Mouse (Mus musculus) CD4-positive, CD25-positive, alpha-beta regulatory T cell, adult 2 months (primary cell): ENCODE data around the gene Immp2l.

Experiments used
- DNase-seq: peaks from one replicate; pipeline ENCODE4 v3.0.0-alpha.2; 2012; ENCODE audit warnings: low read depth, low spot score

Immp2l gene

GRCm38 (mm10) chr12:41170051-41170450, 146.2 kb downstream of the Immp2l start:
- no peak for DNase-seq

- DNase-seq: no peak
Measured at GRCm38 (mm10) chr12:41182856-41183255, 159.0 kb downstream of the Immp2l start.

GRCm38 (mm10) chr12:41185060-41185459, 161.2 kb downstream of the Immp2l start:
- DNase-seq: no peak

- DNase-seq: no peak
Measured at GRCm38 (mm10) chr12:41185509-41185908, 161.6 kb downstream of the Immp2l start.

GRCm38 (mm10) chr12:41192829-41193228, 168.9 kb downstream of the Immp2l start:
- DNase-seq: no peak

GRCm38 (mm10) chr12:41196374-41196773, 172.5 kb downstream of the Immp2l start:
- DNase-seq: no peak

- DNase-seq: no peak
Measured at GRCm38 (mm10) chr12:41215186-41215585, 191.3 kb downstream of the Immp2l start.

- DNase-seq: no peak
Measured at GRCm38 (mm10) chr12:41221893-41222292, 198.0 kb downstream of the Immp2l start.

GRCm38 (mm10) chr12:41223686-41224085, 199.8 kb downstream of the Immp2l start:
- no peak for DNase-seq

- DNase-seq: no peak
Measured at GRCm38 (mm10) chr12:41224538-41224937, 200.6 kb downstream of the Immp2l start.

GRCm38 (mm10) chr12:41231966-41232365, 208.1 kb downstream of the Immp2l start:
- DNase-seq: no peak

- DNase-seq: no peak
Measured at GRCm38 (mm10) chr12:41237880-41238279, 214.0 kb downstream of the Immp2l start.

GRCm38 (mm10) chr12:41241221-41241620, 217.3 kb downstream of the Immp2l start:
- peak; percentile 22 for DNase-seq

- DNase-seq: no peak
Measured at GRCm38 (mm10) chr12:41248254-41248653, 224.4 kb downstream of the Immp2l start.

GRCm38 (mm10) chr12:41250123-41250522, 226.2 kb downstream of the Immp2l start:
- DNase-seq: no peak

GRCm38 (mm10) chr12:41257905-41258304, 234.0 kb downstream of the Immp2l start:
- DNase-seq: no peak

GRCm38 (mm10) chr12:41259608-41260007, 235.7 kb downstream of the Immp2l start:
- no peak for DNase-seq

GRCm38 (mm10) chr12:41274136-41274535, 250.2 kb downstream of the Immp2l start:
- no peak for DNase-seq

- no peak for DNase-seq
Measured at GRCm38 (mm10) chr12:41275361-41275760, 251.5 kb downstream of the Immp2l start.

- no peak for DNase-seq
Measured at GRCm38 (mm10) chr12:41277896-41278295, 254.0 kb downstream of the Immp2l start.

- DNase-seq: no peak
Measured at GRCm38 (mm10) chr12:41289047-41289446, 265.2 kb downstream of the Immp2l start.

- no peak for DNase-seq
Measured at GRCm38 (mm10) chr12:41307015-41307414, 283.1 kb downstream of the Immp2l start.

GRCm38 (mm10) chr12:41308726-41309680, 285.1 kb downstream of the Immp2l start:
- DNase-seq: no peak
